Mouse (Mus musculus) kidney, embryonic 14.5 days (tissue): ENCODE data around the gene Prdm15. TPM values are rescaled to one million over a fixed set of nuclear protein-coding genes. Genes with fewer than 3 reads are reported as not detected.

ENCODE experiments used
- ATAC-seq: fragments of 200-750 bp; cut with Nextera tagmentation; 2 replicates; pipeline ENCODE4 v1.8.0; 2017; ENCODE audit warnings: moderate number of reproducible peaks, mild to moderate bottlenecking, moderate TSS enrichment, moderate library complexity; ENCODE audit not compliant: low FRiP score, low TSS enrichment
- H3K27ac ChIP-seq: fragments of 300-500 bp; sonication (generic); 2 replicates; pipeline ENCODE4 v1.5.1; 2014; ENCODE audit warnings: low read depth, mild to moderate bottlenecking, low read length, moderate library complexity, mixed read lengths
- H3K27me3 ChIP-seq: fragments of 300-500 bp; sonication (generic); 2 replicates; pipeline ENCODE4 v1.6.1; 2014; ENCODE audit warnings: mild to moderate bottlenecking, low read length; ENCODE audit not compliant: control insufficient read depth, insufficient read depth
- H3K36me3 ChIP-seq: fragments of 300-500 bp; sonication (generic); 2 replicates; pipeline ENCODE4 v1.6.1; 2014; ENCODE audit warnings: low read length, mixed read lengths; ENCODE audit not compliant: control insufficient read depth, insufficient read depth
- H3K4me1 ChIP-seq: fragments of 300-500 bp; sonication (generic); 2 replicates; pipeline ENCODE4 v1.6.1; 2014; ENCODE audit warnings: low read length, mixed read lengths; ENCODE audit not compliant: control insufficient read depth, insufficient read depth
- H3K4me2 ChIP-seq: fragments of 300-500 bp; sonication (generic); replicated peaks from 2 replicates; pipeline ENCODE4 v1.6.1; 2014; ENCODE audit warnings: low read depth, mild to moderate bottlenecking, low read length
- H3K4me3 ChIP-seq: fragments of 300-500 bp; sonication (generic); 2 replicates; pipeline ENCODE4 v1.5.1; 2014; ENCODE audit warnings: mild to moderate bottlenecking, low read length
- H3K9ac ChIP-seq: fragments of 300-500 bp; sonication (generic); 2 replicates; pipeline ENCODE4 v1.6.1; 2014; ENCODE audit warnings: low read depth, mild to moderate bottlenecking, low read length, moderate library complexity
- H3K9me3 ChIP-seq: fragments of 300-500 bp; sonication (generic); 2 replicates; pipeline ENCODE4 v1.6.1; 2016; ENCODE audit warnings: low read length; ENCODE audit not compliant: control insufficient read depth
- WGBS: fragments of 180-500 bp; shearing (Covaris S2); extraction: QIAGEN DNeasy Blood & Tissue Kit; methylation state at CpG from one replicate; pipeline ENCODE4 v1.1.7; 2014; 5-methylcytosine and 5-hydroxymethylcytosine counted together
- polyA plus RNA-seq: library from polyadenylated mRNA; unstranded; fragments of >200 nt; fragmentation: Nextera tagmentation; extraction: Ambion mirVana; gene quantifications from 2 replicates; pipeline ENCODE4 v1.2.1, GENCODE M21; 2014

Gene Prdm15
- polyA plus RNA-seq, 1 experiment from 2014 or later: 14.4 TPM

DNA sequence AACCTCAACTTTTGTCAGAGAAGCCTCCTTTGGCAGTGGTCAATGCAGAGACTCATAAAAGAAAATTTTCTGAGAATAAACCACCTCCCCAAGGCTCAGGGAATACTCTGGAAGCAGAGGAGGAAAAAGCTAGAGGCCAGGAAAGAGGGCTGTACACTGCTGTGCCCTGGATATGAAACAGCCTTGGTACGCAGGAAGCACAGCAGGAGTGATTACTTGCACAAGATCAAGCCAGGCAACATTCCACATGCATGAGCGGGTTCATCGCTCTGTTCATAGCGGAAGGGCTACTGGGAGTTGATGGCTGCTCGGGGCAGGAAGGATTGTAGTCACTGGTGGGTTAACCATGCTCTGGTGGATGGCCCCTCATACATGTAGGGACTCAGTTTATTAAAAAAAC, 21.0 kb upstream of the Prdm15 start:
- WGBS: 71% methylated on average over 5 of the region's 5 CpGs
- Histone ChIP-seq H3K4me2 (no peak overlapping the region), H3K4me1 (no peaks in the 10 kb centered on the region), H3K9ac (no peak overlapping the region), H3K27me3 (no peaks in the 10 kb centered on the region), H3K9me3 (no peaks in the 10 kb centered on the region), H3K36me3 (peaks cover 13% of the 10 kb centered on the region; the same call in 1 of the 2 replicates), H3K27ac (no peak overlapping the region), H3K4me3 (no peak overlapping the region)
- 0 out of 2 replicates have a peak, but pooled peaks have one; percentile 60 for ATAC-seq

DNA sequence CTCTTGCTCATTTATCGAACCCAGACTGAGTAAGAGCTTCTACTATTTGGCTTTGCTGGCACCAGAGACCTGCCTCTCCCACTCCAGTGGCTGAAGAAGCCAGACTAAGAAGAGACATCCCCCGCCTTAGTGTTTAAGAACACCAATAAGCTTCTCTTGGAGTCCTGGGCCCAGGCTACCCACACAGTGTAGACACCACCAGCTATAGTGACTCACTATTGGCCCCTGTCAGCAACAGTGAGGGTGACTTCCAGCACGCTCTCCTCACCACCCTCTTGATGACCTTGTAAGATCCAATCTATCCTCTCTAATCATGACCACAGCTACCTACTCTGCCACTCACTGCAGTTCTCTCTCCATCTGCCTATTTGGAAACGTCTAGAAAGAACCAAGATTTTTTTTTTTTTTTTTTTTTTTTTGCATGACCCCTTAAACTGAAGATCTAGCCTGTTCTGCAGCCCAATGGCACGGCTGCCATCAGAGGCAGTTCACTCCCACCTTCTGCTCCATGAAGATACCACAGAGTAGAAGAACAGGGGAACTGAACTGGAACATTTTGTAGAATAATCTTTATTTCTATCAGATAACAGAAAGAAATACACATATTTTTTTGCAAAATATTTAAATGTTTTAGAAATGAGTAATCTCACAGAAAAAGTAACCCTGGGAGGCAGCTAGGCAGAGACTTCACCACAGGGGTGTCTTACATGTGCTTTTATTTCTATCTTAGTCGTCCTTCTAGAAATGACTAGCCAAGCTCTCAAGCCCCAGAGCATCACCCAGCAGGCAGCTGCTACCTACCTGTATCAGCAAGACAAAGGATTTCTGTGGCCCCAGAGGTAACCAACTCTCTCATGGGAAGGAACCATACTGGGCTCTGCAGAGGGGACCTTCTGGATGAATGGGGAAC, 17.8 kb upstream of the Prdm15 start:
- Histone ChIP-seq H3K4me3 (no peak overlapping the region), H3K4me2 (no peak overlapping the region), H3K4me1 (no peaks in the 10 kb centered on the region), H3K27ac (no peak overlapping the region), H3K27me3 (no peaks in the 10 kb centered on the region), H3K36me3 (peaks cover 13% of the 10 kb centered on the region; the same call in 1 of the 2 replicates), H3K9ac (no peak overlapping the region), H3K9me3 (no peaks in the 10 kb centered on the region)
- ATAC-seq: no peak
- 75% methylated on average over 6 of the region's 6 CpGs for WGBS

DNA sequence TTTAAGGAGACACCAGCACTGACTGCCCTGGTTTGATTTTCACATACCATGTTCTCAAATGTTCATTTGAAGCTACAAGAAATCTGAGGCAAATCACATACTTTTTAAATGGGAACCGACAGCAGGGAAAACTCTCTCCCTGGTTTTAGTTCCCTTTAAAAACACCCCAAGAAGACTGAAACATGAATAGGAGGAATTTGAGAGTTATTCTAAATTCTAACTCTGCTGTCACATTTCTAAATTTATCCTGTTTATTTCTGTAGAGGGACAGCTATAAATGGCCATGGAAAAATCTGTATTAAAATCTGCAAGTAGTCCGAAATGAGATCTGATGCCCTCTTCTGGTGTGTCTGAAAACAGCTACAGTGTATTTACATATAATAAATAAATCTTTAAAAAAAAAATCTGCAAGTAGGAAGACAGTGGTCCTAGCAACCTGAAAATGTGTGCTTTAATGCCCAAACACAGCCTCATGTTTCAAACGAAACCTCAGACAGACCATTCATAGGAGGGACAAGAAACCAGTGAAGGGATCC, 12.3 kb upstream of the Prdm15 start:
- Histone ChIP-seq H3K4me3 (no peak overlapping the region), H3K9me3 (no peaks in the 10 kb centered on the region), H3K9ac (no peak overlapping the region), H3K36me3 (peaks cover 10% of the 10 kb centered on the region; the same call in 1 of the 2 replicates), H3K4me2 (no peak overlapping the region), H3K27me3 (no peaks in the 10 kb centered on the region), H3K27ac (no peak overlapping the region), H3K4me1 (no peaks in the 10 kb centered on the region)
- WGBS: 86% methylated on average over 3 of the region's 3 CpGs
- ATAC-seq: no peak

DNA sequence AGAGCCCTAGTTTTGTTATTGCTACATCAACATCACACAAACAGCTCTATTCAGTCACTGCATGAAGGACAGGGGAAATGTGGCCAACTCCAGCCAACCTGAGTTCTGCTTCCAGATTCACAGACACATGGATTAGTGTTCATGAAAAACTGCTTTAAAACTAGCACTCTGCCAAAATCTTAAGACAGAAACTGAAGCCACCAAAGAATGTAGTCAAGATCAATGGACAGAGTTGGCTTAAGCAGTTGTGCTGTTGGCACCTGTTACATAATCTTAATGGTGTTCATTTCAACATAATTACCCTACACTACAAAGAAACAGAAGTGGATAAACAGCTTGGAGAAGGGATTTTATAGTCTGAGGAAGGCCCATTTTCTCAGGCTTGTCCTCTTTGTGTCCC, 4.4 kb upstream of the Prdm15 start:
- Histone ChIP-seq H3K9ac (no peak overlapping the region), H3K4me3 (no peak overlapping the region), H3K27ac (no peak overlapping the region), H3K4me1 (no peaks in the 10 kb centered on the region), H3K27me3 (no peaks in the 10 kb centered on the region), H3K4me2 (no peak overlapping the region), H3K36me3 (no peaks in the 10 kb centered on the region; the same call in 1 of the 2 replicates), H3K9me3 (no peaks in the 10 kb centered on the region)
- no peak for ATAC-seq

DNA sequence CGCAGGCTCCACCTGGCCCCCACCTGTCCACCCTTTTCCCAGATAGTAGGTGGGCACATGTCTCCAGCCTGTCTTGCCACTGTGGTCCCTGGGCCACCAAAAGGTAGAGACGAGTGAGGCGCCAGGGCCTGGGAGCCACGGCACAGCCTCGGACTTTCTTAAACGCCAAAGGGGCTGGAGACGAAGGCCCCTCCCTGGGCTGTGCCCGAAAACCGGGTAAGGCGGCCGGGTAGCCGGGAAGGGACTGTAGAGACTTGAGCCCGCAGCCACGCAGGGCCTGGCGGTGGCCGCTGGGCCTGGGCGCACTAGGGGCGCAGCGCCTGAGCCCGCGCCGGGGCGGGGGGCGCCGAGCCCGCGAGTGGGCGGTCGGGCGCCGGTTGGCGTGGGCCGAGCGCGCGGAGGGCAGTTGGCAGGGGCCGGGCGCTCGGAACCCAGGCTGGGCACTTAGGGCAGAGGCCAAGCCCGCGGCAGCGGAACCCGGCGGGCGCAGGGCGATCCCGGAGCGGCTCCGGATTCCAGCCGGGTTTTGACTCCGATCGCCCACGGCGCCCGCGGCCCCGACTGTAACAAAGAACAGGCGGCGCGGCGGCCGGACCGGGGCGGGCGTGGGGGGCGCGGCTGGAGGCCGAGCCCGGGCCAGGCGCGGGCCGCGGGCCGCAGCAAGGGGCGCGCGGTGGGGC, 449 bp downstream of the Prdm15 start:
- no peaks in the 10 kb centered on the region for H3K9me3 ChIP-seq
- ATAC-seq: peak; percentile 93
- WGBS: 1% methylated on average over 64 of the region's 77 CpGs
- H3K27me3 ChIP-seq: no peaks in the 10 kb centered on the region
- peaks cover 11% of the 10 kb centered on the region for H3K4me1 ChIP-seq
- peaks cover 3% of the 10 kb centered on the region; the same call in 1 of the 2 replicates for H3K36me3 ChIP-seq
- H3K4me2 ChIP-seq: peak overlapping the region; percentile 72
- H3K4me3 ChIP-seq: peak overlapping the region; percentile 91
- H3K27ac ChIP-seq: peak overlapping the region; percentile 97
- peak overlapping the region; percentile 99 for H3K9ac ChIP-seq

DNA sequence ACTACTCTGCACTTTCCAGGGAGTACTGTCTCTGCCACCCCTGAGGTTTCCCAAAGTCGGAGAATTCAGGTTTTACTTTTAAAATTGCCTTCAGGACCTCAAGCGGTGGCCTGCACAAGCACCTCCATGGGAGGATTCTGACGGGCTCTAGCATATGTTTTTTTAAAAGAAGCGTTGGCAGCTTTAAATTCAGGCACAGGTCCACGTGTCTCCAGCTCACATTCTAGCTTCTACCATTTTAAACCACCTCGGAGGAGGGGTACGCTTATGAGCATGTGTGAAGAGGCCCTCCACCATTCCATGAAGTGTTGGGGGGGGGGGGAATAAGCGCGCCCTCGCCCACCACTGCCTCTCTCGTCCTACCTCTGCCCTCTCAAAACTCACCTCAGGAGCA, 986 bp downstream of the Prdm15 start:
- Histone ChIP-seq H3K36me3 (peaks cover 3% of the 10 kb centered on the region; the same call in 1 of the 2 replicates), H3K4me1 (peaks cover 11% of the 10 kb centered on the region), H3K9ac (peak overlapping the region; percentile 99), H3K27me3 (no peaks in the 10 kb centered on the region), H3K9me3 (no peaks in the 10 kb centered on the region), H3K4me2 (peak overlapping the region; percentile 72), H3K27ac (peak overlapping the region; percentile 97), H3K4me3 (peak overlapping the region; percentile 91)
- peak; percentile 50 for ATAC-seq
- 0% methylated on average over 10 of the region's 11 CpGs for WGBS

DNA sequence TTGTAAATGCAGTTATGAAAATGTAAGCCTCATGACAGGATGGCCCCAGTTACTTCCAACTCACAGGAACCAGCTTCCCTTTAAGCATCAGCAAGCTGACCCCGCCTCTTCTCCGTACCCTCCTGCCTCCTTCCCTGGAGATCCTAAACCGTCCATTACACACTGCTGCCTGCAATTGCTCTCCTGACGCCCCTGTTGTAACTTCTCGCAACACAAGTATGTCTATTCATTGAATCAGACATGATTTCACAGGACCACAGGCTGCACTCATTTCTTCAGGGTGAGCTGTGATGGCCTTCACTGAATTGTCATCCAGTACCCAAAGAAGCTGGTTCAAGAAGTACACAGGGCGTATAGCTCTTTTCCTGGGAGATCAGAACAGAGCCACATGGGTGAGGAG, 2.8 kb downstream of the Prdm15 start:
- H3K27me3 ChIP-seq: no peaks in the 10 kb centered on the region
- H3K4me1 ChIP-seq: peaks cover 11% of the 10 kb centered on the region
- no peak for ATAC-seq
- no peak overlapping the region for H3K27ac ChIP-seq
- no peak overlapping the region for H3K9ac ChIP-seq
- no peak overlapping the region for H3K4me3 ChIP-seq
- H3K4me2 ChIP-seq: no peak overlapping the region
- peaks cover 3% of the 10 kb centered on the region; the same call in 1 of the 2 replicates for H3K36me3 ChIP-seq
- H3K9me3 ChIP-seq: no peaks in the 10 kb centered on the region
- 77% methylated on average over 6 of the region's 6 CpGs for WGBS

DNA sequence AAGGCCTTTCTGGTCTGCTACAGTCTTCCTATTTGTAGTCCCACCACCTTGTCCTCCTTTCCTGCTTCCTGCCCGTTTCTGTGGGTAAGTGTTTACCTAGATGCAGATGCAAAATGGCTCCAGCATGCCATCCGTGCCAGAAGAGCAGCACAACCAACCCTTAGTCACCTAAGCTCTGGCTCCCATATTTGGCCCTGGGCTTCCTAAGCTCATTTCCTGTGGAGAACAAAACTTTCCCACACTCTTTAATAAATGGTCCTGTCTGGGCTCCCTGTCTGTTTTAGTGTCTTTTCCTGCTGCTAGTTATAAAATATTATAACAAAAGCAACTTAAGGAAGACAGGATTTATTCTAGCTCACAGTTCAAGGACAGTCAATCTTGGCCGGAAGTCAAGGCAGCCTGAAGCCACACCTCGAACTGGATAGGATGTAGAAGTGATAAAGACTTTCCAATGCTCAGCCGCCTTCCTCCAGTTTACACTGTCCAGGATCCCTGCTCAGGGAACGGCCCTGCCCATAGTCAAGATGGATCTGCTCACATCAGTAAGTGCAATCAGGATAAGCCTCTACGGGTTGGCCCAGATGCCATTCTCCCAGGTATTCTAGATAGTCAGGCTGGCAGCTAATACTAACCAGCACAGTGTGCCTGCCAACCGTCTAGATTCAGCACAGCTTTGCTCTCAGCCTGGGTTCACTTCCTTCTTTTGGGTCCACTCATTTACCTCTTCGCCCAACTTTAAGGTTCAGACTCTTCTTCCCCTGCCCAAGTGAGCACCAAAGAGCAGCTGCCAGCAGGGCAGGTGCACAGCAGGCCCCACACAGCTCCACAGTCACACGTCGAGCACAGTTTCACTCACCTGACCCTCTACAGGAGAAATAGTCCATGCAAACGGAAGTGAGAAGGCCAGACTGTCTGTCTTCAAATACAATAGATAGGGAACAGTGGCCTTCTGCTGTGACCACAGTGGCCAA, 6.4 kb downstream of the Prdm15 start:
- H3K4me2 ChIP-seq: no peak overlapping the region

More for the DNA sequence above, 6.4 kb downstream of the Prdm15 start:
- H3K36me3 ChIP-seq: peaks cover 8% of the 10 kb centered on the region; the same call in 1 of the 2 replicates
- whole genome bisulfite sequencing: 82% methylated on average over 12 of the region's 12 CpGs
- ATAC-seq: no peak
- H3K4me1 ChIP-seq: peaks cover 9% of the 10 kb centered on the region
- H3K27me3 ChIP-seq: no peaks in the 10 kb centered on the region
- H3K9me3 ChIP-seq: no peaks in the 10 kb centered on the region
- no peak overlapping the region for H3K27ac ChIP-seq
- no peak overlapping the region for H3K9ac ChIP-seq
- no peak overlapping the region for H3K4me3 ChIP-seq
